Mouse (Mus musculus): ENCODE data around the gene Lyst. TPM values are rescaled to one million over a fixed set of nuclear protein-coding genes. Genes with fewer than 3 reads are reported as not detected.
A peak's percentile ranks its signal among the peaks of the same experiment; 100 is the strongest.
"Not testable (repeated sequence)": the region's sequence is repeated elsewhere in the genome, so short reads cannot be mapped to it uniquely, and the experiment has no call there.

The Lyst gene
- 10 to 100 TPM; 13.1 to 14.5 TPM for total RNA-seq (2021)

GRCm38 (mm10) chr13:13590048-13591011 lies at the start of gene Lyst:
Gene Lyst (plus strand): TSS chr13:13590397.
- peak; percentile 99 for DNase-seq

- DNase-seq: not testable (repeated sequence)
Measured at GRCm38 (mm10) chr13:13543073-13543472, 47.1 kb upstream of the Lyst start.

- no peak for DNase-seq
Measured at GRCm38 (mm10) chr13:13546792-13547191, 43.4 kb upstream of the Lyst start.

GRCm38 (mm10) chr13:13547889-13548288 lies 42.3 kb upstream of the Lyst start:
- no peak for DNase-seq

- no peak for DNase-seq
Measured at GRCm38 (mm10) chr13:13548431-13549190, 41.6 kb upstream of the Lyst start.

GRCm38 (mm10) chr13:13549687-13550660 lies 40.2 kb upstream of the Lyst start:
- DNase-seq: peak; percentile 18

GRCm38 (mm10) chr13:13552020-13552419 lies 38.2 kb upstream of the Lyst start:
- no peak for DNase-seq

- DNase-seq: no peak
Measured at GRCm38 (mm10) chr13:13553660-13554059, 36.5 kb upstream of the Lyst start.

GRCm38 (mm10) chr13:13555196-13555595 lies 35.0 kb upstream of the Lyst start:
- DNase-seq: no peak

GRCm38 (mm10) chr13:13557001-13557743 lies 33.0 kb upstream of the Lyst start:
- no peak for DNase-seq

- DNase-seq: no peak
Measured at GRCm38 (mm10) chr13:13558251-13558650, 31.9 kb upstream of the Lyst start.

- no peak for DNase-seq
Measured at GRCm38 (mm10) chr13:13558900-13559299, 31.3 kb upstream of the Lyst start.

GRCm38 (mm10) chr13:13562571-13562970 lies 27.6 kb upstream of the Lyst start:
- no peak for DNase-seq

GRCm38 (mm10) chr13:13564116-13564515 lies 26.1 kb upstream of the Lyst start:
- no peak for DNase-seq

- no peak for DNase-seq
Measured at GRCm38 (mm10) chr13:13564541-13564940, 25.7 kb upstream of the Lyst start.

GRCm38 (mm10) chr13:13567640-13568039 lies 22.6 kb upstream of the Lyst start:
- DNase-seq: no peak

GRCm38 (mm10) chr13:13568824-13569223 lies 21.4 kb upstream of the Lyst start:
- no peak for DNase-seq

GRCm38 (mm10) chr13:13569603-13570002 lies 20.6 kb upstream of the Lyst start:
- no peak for DNase-seq

GRCm38 (mm10) chr13:13572060-13572835 lies 17.9 kb upstream of the Lyst start:
- no peak for DNase-seq

GRCm38 (mm10) chr13:13572941-13573340 lies 17.3 kb upstream of the Lyst start:
- DNase-seq: no peak
